Mouse (Mus musculus) hematopoietic stem cell, adult 5-6 weeks (primary cell): ENCODE data around the gene Tbk1. TPM values are rescaled to one million over a fixed set of nuclear protein-coding genes. Genes with fewer than 3 reads are reported as not detected.

Experiments used
- ATAC-seq, 2 experiments: fragments of 125-278 bp in 1 of 2; replicated peaks in 1 of 2; 2 replicates each; pipeline ENCODE4 v1.8.0; 2016 to 2017; ENCODE audit warnings: inconsistent platforms in 2 of 2, mild to moderate bottlenecking in 2 of 2, moderate number of reproducible peaks in 2 of 2, low read depth in 1 of 2, moderate TSS enrichment in 1 of 2; ENCODE audit not compliant: low FRiP score in 2 of 2, poor library complexity in 2 of 2, severe bottlenecking in 2 of 2, insufficient read depth in 1 of 2, low TSS enrichment in 1 of 2
- total RNA-seq: library from RNA; stranded (forward); fragments of 172-1452, 232-1000 nt; gene quantifications from 2 replicates; pipeline ENCODE4 v1.2.3, GENCODE M21; 2017

The Tbk1 gene
- 104 and 119 TPM in 2 replicates for total RNA-seq

DNA sequence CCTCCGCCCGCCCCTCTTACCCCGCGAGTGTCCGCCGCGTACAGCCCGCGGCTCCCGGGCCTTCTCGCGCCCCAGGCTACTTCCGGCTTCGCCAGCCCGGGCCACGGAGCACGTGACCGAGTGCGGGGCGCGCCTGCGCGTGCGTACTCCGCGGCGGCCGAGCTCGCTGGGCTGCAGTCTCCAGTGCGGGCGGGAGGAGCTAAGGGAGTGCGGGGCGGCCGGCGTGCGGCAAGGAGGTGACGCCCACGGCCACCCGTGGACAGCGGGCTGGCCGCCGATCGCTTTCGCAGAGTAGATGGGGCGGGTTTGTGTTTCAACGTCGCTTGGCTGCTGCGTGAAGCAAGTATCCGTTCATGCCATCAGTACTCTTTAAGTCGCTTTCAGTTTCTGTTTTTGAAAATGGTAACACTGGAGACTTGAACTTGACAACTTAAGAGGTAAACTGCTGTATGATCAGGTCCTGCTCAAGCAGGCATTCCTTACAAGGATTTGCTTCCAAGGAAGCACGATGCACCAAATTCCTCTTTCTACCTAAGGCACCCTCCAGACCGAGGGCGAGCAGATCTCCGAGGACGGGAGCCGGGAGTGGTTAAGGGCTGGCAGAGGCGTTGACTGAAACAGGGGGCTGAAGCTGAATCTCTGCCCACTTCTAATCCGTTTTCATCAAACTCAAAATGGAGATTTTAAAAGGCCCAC is at the start of gene Tbk1:
Tbk1 (minus strand) TSS at position 113 of the 696 bp plus-strand sequence.
- ATAC-seq, result peak; percentile 10 to 55; a peak in 3 of 4 replicates

DNA sequence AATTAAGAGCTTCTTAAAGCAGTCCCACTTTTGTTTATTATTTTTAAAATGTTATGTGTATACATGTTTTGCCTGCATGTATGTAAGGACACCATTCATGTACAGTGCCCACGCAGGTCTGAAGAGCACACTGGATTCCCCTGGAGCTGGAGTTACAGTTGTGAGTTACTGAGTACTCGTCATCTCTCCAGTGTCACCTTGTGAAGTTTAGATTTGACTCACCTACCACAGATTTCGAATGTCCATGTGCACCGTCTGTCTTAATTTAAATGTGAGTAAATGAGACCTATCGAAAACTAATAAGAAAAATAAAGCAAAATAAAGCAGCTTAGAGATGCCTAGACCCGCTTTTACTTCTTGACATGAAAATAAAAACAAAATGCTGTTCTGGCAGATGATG is 49.7 kb upstream of the Tbk1 start:
- no peak for ATAC-seq

DNA sequence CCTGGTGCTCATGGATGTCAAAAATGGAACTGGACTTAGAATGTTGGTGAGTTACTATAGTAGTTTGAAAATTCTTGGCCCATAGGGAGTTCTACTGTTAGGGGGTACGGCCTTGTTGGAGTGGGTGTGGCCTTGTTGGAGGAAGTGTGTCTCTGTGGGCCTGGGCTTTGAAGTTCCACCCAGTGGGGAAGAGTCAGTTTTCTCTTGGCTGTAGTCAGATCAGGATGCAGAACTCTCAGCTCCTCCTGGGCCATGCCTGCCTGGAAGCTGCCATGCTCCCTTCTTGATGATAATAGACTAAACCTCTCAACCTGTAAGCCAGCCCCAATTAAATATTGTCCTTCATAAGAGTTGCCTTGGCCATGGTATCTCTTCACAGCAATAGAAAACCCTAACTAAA is 47.6 kb upstream of the Tbk1 start:
- ATAC-seq, result no peak; a peak in 1 of 4 replicates

DNA sequence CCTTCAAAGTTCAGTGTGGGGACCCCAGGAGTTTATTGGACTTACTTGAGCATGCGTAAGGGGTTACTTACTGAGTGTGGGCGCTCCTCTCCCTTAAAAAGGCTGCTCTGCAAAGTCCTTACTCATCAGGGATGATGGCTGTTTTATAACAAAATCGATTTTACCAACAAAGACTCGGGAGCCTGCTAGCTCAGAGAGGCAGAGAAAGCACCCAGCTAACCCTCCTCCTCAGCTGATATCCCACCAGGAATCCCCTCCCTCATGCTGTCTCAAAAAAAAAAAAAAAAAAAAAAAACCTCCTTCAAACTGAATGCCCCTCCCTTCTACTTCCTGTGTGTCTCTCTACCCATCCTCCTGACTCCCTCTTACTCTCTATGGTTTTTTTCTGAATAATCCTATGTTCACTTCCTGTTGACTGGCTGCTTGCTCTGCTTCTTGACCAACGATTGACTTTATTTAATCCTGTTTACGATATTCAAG is 42.0 kb upstream of the Tbk1 start:
- ATAC-seq, result no peak

DNA sequence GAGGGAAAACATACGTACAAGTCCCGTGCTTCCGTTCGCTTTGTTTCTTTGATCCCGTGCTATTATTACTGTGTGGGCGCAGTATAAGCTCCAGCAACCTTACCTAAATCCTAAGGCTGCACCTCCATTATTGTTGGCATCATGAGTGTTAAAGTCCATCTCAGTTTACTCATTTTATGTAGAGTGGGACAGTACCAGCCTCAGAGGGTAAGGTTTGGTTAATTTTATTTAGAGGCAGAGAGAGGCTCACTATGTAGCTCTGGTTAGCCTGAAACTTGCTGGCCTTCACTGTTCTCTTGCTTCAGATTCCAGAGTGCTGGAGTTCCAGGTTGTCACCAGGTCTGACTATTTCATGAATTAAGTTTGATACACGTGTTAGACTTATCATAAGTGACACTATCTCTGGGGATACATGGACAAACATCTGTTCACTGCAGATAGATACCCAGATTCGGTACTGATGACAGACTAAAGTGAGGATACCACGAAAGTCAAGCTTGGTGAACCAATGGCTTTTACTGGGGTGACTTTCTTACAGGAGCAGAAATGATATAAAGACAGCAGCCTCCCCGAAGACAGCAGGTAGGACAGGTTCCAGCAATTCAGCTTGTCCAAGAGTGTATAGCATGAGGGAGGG is 40.7 kb upstream of the Tbk1 start:
- no peak for ATAC-seq

DNA sequence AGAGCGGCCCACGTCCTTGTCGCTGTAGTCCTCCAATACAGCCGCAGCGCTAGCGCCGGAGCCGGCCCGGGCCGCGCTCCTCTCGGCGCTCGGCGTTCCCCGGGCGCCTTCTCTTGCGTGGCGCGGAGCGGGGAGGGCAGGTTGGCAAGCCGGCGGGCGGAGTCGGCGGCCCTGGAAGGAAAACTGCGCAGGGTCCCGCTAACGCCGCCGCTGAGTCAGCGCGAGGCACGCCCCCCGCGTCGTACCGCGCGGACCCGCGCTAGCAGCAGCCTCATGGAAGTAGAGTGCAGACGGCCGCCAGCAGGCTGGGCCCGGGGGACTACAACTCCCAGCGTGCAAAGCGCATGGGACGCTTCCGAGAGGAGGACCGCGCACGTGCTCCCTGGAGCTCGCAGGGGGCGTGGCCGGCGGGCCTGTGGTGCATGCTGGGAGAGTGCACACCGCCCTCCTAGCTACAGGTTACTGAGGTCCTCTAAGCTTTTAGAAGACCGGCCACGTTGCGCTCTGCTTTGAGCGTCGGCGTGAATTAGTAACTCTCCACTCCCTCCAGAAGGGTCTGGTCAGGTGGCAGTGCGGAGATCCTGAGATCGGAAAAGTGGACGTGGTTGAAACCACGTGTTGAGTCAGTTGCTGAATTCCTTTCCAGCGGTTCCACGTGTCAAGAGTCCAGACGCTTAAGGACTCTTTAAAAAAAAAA is 39.7 kb upstream of the Tbk1 start, which contains the start of gene Xpot:
Xpot (minus strand) TSS at position 147 of the 697 bp plus-strand sequence.
- ATAC-seq, result peak; percentile 96 to 98

DNA sequence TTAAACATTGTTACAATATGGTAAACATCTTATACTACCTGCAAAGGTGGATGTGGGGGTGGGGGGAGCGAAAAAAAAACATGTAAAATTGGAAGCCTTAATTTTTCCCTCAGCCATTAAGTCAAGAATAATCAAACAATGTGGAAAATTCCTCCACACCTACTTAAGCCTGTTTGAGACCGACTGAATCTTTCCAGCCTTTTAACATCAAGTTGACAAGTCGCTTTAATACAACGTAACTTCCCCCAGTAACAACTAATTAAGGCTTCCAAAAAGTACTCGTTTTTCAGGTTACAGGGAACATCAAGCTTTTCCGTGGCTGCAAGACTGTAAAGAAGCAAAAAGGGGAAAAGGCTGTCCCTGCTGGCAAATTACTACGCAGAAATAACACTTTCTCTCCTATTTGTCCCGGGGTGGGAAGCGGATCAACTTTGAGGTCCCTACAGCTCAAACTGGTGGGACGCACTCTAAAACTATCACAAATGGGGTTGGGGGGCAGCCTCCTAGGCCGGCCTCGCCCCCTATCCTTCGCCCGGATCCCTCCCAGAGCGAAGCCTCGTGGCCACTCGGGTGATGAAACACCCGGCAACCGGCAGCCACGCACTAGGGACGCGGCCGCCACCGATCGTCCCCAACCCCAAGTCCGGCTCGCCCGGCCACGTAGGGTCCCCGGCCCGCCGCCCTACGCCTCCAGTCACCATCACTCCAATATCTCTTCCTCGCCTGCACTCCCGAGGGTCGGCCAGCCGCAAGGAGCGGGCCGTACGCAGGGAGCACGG is 39.0 kb upstream of the Tbk1 start:
- peak in 1 of 2 experiments; percentile 47; a peak in 3 of 4 replicates for ATAC-seq

DNA sequence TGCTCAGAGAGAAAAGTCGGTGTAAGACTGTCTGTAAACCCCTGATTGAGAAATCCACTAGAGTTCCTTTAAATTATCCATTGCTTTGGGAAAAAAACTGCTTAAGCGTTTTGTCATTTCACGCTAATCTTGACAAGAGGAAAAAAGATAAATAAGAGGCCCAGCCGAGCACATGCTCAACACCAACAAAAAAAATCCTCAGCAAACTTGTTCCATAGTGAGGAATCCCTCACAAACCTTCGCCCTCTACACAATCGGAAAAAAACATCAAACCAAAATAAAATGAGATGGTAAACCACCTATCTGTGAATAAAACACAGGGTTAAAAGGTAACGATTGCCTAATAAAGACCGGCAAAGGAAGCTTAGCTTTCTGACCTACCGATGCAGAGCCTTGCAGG is 38.4 kb upstream of the Tbk1 start:
- no peak for ATAC-seq

DNA sequence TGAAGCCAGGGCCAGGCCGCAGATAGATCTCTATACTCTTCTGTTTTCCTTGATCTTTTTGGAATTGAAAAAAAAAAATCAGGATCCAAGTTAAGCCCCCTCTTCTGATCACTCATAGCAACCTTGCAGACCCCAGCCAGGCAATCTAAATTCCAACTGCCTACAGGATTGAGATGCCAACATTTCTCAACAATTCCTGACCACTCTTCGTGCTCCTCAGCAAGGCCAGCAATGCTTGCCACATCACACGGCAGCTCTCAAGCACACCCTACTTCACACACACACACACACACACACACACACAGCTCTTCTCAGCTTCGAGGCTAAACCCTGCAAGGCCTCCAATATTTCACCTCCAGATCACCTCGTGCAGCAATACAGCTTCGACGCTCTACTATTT is 37.1 kb upstream of the Tbk1 start:
- ATAC-seq, result no peak

DNA sequence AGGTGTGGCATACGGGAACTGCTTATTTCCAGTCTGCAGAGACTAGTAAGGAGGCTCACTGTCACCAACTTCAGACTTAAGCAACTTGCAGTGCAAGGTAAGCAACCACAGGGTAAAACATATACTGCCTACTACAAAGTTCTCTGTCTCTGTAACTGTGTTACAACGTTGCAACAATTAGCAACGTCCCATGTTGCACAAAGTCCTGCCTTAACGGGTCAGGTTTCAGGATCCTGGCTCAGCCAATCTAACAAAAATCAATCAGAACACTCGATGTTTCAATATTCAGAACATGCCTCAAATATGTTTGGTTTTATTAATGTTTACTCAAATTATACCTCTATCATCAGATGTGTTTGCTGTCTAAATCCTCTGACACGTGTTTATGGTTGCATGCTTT is 35.8 kb upstream of the Tbk1 start:
- no peak for ATAC-seq

DNA sequence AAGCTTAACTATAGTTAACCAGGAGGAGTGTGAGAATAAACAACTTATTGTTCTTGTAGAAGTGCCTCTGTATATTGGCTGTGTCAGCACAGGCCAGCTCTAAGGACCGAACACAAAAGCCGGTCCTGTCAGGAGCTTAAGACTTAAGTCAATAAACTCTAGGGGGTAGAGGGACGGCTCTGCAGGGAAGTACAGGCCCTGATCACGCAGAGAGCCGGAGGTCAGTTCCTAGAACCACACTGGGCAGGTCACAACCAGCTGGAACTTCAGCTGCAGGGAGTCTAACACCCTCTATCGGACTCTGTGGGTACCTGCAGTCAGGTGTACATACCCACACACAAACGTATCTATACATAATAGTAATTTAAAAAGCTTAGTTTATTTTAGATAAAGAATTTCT is 29.3 kb upstream of the Tbk1 start:
- ATAC-seq, result no peak

DNA sequence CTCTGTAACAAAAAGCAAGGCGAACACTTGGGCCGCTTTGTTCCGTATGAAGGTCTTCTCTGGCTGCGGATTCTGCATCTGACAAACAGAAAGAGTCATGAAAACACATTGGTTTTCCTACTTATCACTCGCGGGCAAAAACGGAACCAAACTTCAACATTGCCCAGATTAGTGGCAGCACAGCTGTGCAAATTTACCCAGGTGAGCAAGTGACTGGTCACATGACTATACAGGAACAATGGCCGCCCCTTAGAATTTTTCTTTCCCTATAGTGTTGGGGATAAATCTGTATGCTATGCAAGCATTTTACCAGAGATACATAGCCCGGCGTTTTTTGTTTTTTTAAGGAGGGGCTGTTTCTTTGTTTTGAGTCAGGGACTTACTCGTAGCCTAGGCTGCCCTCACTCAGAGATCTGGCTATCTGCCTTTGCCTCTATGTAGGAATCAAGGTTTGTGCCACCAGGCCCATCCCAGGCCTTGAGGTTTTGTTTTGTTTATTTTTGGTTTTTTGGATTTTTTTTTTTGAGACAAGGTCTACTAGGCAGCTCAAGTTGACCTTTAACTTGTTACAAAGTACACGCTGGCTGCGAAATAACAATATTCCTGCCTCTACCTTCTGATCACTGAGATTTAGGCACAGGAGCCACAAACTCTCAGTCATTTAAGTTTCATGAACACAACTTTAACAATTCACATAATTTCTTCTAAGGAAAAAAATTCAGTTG is 28.7 kb upstream of the Tbk1 start:
- no peak for ATAC-seq

DNA sequence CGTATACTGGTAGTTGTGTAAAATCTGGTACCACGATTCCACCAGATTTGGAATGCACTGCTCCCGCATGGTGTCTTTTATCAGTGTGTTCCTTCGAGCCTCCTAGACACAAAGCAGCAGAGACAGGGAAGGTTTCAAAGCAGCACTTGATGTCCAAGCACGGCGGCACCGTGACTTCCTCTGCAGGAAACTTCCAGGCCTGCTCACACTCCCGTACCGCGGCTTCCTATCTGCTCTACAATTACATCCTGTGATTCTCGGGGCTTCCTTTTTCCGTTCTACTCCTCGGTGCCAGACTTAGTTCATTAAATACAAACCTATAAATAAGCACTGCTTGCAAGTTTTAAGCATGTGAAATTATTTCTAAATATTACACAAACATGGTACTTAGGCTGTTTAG is 27.0 kb upstream of the Tbk1 start:
- ATAC-seq, result peak; percentile 46 to 72

DNA sequence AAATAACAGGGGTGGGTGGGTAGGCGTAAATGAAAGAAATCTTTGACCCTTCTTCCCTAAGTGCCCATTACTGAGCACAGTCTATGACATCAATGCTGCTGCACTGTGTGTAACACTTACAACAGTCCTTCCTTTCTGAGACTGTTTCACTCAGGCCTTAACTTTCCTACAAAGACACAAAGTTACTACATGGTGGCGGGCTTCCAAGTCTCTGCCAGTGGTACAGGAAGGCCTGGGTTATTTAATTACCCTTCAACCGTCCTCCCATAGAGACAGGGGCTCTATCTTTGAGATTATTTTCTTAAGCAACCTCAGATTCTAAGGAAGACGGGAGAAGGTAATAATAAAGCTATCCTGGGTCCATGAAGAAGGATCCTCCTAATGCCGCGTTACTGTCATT is 25.9 kb upstream of the Tbk1 start:
- no peak for ATAC-seq

DNA sequence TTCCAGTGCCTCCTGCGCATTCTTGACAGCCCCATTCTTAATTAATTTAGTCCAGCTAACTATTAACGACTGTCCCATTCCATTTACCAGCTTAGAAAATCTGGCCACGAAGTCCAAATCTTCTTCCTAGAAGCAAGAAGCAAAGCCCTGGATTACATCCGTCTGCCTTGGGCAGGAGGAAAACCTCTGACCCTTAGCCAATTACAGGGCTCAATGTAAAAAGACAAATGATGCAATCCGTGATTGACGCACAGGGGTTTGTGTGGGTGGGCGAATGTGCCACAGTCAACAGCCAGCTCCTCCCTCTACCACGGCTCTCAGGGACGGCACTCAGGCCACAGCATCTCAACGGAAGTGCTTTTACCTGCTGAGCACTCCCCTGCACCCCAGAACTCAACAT is 25.0 kb upstream of the Tbk1 start:
- ATAC-seq, result no peak

DNA sequence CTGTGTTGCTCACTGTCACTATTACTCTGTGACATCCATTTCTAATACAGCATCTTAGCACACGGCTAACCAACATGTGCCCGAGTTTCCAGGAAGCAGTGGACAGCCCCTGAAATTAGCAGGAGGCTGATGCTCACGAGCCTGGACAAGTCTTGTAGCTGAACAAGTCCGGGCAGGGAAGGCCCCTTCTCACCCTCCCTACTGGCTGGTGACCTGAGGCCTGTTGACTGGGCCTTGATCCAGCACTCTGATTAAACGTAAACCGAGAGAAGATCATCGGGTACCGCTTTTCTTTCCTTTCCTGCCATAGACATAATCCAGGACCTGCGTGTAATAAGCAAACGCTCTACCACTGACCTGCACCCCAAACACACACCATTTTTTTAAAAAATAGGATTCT is 21.6 kb upstream of the Tbk1 start:
- ATAC-seq, result no peak
